Mouse (Mus musculus): Measurements from ENCODE around the gene Fry.

Fry gene

DNA sequence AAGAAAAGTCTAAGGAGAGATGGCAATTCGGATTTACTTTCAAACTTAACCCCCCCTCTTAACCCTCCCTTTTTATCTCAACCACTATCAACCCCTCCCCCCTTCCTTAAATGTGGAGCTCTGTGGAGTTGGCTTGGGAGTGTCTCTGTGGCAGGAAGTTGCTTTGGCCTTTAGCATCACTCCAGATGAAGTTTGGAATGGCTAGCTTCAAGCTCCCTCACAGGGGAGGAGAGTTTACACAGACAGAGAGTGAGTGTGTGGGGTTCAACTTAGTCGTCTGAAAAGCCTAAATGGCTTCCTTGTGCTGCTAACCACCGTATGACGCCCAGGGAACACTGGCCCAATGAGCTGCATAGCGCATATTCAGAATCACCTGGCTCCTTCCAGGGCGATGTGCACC, 145.2 kb downstream of the Fry start:
- CTCF ChIA-PET, result no interaction called here

- CTCF ChIA-PET, result no interaction called here
Observed at GRCm38 (mm10) chr5:150265005-150265404, 146.6 kb downstream of the Fry start.

- CTCF ChIA-PET, result no interaction called here
Observed at GRCm38 (mm10) chr5:150265953-150266352, 147.5 kb downstream of the Fry start.

DNA sequence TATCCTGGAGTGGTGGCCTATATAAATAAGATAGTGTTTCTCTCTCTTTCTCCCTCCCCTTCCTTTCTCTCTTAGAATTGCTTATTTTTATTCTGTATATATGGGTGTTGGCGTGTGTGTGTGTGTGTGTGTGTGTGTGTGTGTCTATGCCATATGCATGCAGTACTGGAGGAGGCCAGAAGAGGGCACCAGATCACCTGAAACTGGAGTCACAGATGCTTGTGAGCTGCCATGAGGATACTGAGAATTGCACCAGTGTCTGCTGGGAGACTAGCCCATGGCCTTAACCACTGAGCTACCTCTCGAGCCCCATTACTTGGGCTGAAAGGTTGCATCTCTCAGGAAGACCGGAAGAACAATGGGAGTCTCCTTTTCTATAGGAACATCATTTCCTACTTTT, 149.8 kb downstream of the Fry start:
- CTCF ChIA-PET, result no interaction called here

GRCm38 (mm10) chr5:150270468-150270867, 152.0 kb downstream of the Fry start:
- CTCF ChIA-PET, result no interaction called here

- CTCF ChIA-PET, result no interaction called here
Observed at GRCm38 (mm10) chr5:150272173-150272572, 153.7 kb downstream of the Fry start.

DNA sequence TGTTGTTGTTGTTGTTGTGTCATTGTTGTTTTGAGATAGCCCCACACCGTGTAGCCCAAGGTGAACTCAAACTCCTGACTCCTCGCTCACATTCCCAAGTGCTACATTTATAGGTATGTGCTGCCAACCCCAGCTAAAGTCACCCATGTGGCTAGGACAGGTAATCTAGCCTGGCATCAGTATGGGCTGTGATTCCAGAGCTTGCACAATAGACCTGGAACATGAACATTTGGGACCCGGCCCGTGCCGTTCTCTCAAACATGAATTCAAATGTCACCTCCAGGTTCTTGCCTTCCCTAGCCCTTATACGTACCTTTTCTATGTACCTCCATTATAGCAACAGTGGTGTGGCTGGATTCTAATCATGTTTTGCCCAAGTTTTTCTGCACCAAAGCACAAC, 156.9 kb downstream of the Fry start:
- CTCF ChIA-PET, result no interaction called here

DNA sequence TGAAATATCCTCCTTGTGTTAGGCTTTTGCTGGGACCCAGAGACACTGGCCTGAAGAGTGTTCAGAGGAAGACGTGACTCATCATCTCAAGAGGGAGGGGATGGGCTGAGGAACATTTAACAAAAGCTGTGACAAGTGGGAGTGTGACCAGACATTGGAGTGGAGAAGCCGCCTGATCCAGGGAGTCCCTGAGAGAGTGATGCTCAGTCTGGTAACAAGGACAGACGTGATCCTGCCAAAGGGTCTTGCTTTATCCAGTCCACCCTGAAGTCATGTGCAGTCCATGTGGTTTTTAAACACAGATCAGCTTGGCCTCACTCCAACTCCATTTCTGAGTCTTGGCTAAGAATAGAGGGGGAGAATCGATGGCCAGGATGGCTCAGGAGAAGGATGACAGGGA, 158.2 kb downstream of the Fry start:
- CTCF ChIA-PET, result no interaction called here

DNA sequence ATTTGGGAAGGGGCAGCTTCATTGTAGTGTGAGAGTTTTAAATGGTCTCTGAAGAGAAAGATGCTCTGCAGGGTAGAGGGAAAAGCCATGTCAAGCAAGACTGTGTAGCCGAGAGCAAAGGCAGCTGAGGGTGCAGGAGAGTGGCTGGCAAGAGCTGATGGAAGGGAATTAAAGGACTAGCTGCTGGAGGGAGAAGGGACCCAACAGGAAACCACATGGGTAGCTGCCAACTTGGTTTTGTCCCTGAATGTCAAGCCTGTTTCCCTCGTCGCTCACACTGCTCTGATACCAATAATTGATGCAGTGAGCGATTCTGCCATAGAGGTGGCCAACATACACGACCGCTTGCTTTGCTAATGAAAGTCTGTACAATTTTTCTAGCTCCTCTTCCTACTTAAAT, 160.9 kb downstream of the Fry start:
- CTCF ChIA-PET, result no interaction called here

DNA sequence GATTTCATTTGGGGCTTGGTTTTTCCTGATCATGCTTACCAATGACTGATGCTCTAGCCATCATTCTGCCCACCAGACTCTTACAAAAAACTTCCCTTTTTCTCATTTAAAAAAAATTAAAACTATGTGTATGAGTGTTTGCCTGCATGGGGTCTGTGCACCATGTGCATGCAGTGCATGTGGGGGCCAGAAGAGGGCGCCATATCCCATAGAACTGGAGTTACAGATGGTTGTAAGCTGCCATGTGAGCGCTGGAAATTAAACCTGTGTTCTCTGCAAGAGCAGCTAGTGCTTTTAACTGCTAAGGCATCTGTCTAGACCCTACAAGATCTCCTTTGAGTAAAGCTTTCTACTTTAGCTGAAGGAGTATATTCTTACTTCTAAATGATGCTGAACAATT, 162.6 kb downstream of the Fry start:
- CTCF ChIA-PET, result interaction anchor here (1.1 kb wide), 1 partner anchor 8 kb away, joined by 3 read pairs; no protein-coding TSS in a partner anchor

DNA sequence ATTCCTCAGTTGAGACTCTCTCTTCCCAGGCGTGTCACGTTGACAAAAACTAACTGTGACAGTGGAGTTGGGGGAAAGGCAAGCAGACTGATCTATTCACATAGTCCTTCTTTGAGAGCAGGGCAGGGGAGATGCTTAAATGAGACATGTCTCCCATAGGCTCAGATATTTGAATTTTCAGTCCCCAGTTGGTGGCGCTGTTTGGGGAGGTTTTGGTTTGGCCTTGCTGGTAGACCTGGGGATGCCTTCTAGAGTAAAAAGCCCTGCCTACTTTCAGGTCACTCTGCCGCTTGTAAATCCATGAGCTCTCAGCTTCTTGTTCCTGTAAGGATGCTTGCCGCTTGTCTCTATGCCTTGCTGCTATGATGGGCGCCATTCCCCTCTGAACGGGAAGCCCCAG, 163.6 kb downstream of the Fry start:
- CTCF ChIA-PET, result no interaction called here

- CTCF ChIA-PET, result interaction anchor here (0.9 kb wide), 1 partner anchor 52 kb away, joined by 3 read pairs; no protein-coding TSS in a partner anchor
Observed at GRCm38 (mm10) chr5:150287949-150288348, 169.5 kb downstream of the Fry start.

GRCm38 (mm10) chr5:150289611-150290010, 171.2 kb downstream of the Fry start:
- CTCF ChIA-PET, result interaction anchor here (0.5 to 0.8 kb wide), 2 partner anchors 122 to 130 kb away, joined by 3 to 4 read pairs; no protein-coding TSS in a partner anchor

DNA sequence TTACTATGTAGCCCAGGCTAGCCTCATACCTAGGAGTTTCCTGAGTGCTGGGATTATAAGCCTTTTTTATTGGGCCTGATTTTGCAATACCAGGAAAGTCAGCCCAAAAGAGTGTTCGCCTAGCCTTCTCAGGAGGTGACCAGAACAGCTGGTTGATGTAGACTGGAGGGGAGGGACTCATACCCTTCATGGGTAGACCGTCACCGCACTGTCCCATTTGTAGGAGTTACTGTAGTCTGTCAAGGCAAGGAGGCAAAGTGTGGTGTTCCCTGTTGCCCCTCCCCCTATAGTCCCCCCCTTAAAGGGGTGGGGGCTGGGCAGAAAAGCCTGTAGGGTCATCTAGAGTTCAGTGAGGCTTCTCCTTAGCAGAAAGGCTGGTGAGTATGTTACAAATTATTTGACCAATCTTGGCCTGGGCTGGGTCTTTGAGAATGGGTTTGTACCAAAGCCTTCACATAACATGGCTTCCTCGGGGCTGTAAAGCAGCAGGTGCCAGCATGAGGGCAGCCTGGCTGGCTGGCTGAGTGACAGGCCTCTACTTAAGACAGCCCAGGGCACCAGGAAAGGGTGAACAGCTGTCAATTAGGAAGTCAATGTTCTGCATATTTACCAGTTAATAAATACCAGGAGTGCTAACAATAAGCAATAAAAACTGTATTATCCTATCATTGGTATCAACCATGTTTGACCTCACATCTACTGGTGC, 172.2 kb downstream of the Fry start:
- CTCF ChIA-PET, result no interaction called here

DNA sequence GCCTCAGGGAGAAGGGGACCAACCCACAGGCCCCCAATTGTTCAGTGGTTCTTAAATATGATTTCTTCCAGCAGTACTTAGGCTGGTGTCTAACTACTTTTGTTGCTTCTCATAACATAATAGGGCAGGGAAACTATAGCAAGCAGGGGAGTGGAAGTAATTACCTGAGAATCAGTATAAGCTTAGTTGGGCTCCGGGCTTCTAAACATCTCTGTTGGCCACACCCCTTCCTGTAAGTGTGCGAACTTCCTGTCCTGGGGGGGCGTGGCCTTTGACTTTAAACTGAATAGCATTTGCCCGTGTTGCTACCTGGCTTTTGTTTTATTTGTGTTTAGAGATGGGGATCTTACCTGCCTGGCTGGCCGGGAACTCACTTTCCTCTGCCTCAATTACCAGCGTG, 172.8 kb downstream of the Fry start:
- CTCF ChIA-PET, result no interaction called here

- CTCF ChIA-PET, result no interaction called here
Observed at GRCm38 (mm10) chr5:150292186-150292585, 173.7 kb downstream of the Fry start.

DNA sequence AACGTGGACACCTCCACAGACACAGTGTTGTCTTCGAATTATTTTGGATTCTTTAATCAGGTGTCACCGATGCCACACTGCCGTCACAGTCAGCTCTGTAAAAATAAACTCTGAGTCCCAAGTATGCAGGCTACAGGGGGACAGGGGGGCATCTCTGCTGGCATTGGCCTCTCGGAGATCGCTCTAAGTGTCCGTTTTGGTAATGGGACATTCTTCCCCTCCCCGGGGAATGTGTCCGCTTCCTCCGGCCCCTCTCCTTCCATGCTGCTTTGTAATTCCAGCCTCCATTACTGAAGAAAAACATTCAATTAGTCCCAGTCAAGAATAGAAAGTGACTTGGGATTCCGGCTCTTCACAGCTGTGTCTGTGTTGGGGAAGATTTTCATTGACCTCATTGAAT, 175.9 kb downstream of the Fry start:
- CTCF ChIA-PET, result no interaction called here

- CTCF ChIA-PET, result interaction anchor here (0.6 kb wide), 1 partner anchor 195 kb away, joined by 5 read pairs; no protein-coding TSS in a partner anchor
Observed at GRCm38 (mm10) chr5:150295096-150295495, 176.7 kb downstream of the Fry start.

DNA sequence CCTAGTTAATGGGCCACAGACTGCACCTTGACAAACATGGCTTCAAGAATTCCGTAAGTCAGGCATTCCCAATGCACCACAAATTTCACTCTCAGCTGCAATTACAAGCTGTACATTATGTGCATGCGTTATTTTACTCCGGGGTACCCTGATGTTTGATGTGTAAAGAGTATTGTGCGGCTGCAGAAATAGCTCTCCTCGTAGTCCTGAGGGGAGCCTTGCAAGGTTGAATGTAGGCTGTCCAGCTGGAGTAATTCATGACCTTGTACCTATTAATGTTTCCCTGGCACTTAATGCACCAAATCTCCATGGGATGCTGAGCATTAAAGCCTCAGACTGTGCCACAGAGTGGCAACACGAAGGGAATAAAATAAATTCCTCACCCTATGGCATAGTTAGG, 180.5 kb downstream of the Fry start:
- CTCF ChIA-PET, result no interaction called here

DNA sequence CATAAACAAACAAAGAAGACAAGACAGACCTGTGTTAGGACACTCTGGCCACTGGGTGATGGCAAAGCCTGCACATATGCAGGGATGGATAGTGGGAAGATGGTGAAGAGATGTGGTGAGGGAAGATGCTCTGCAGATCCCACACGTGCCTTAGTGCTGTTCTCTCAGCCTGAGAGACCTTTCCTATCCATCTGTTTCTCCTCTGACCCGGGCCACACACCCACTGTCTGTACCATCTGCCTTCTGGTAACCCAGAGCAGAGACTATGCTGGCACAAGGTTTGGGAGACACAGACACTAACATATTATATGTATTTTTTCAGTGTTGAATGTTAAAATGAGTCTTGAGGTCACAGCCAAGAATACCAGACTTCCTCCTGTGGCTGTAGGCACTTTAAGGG, 183.7 kb downstream of the Fry start:
- CTCF ChIA-PET, result no interaction called here

DNA sequence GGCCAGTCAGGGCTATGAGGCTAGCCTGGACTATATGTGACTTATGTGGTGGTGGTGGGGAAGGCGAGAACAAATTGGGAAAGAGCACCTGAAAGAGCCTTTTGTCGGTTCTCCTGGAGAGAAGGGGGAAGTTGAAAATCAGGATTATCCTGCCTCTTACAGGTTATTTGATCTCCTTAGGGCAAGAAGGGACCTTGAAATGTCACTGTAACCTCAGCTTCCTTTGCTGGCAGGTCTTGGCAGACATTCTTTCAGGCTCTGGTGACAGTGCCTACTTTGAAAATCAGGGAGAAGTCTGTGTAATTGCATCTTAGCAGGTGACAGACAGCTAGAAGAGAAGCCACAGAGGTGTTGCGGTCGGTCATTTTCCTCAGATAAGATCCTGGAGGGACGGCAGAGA, 184.6 kb downstream of the Fry start:
- CTCF ChIA-PET, result no interaction called here

- CTCF ChIA-PET, result interaction anchor here (1.7 kb wide), 1 partner anchor 13 kb away, joined by 7 read pairs; no protein-coding TSS in a partner anchor
Observed at GRCm38 (mm10) chr5:150306497-150306896, 188.1 kb downstream of the Fry start.

GRCm38 (mm10) chr5:150313229-150313628, 194.8 kb downstream of the Fry start:
- CTCF ChIA-PET, result no interaction called here

GRCm38 (mm10) chr5:150314582-150314981, 196.1 kb downstream of the Fry start:
- CTCF ChIA-PET, result no interaction called here

Measured in spleen, embryonic (tissue).